Mouse (Mus musculus) kidney, postnatal 4 days (tissue): ENCODE measurements around the gene Rnf24.

Source experiments
- DNase-seq, 2 experiments: peaks; one replicate each; pipeline ENCODE4 v3.0.0; 2021; ENCODE audit warnings: mixed read lengths in 2 of 2

Rnf24 gene

DNA sequence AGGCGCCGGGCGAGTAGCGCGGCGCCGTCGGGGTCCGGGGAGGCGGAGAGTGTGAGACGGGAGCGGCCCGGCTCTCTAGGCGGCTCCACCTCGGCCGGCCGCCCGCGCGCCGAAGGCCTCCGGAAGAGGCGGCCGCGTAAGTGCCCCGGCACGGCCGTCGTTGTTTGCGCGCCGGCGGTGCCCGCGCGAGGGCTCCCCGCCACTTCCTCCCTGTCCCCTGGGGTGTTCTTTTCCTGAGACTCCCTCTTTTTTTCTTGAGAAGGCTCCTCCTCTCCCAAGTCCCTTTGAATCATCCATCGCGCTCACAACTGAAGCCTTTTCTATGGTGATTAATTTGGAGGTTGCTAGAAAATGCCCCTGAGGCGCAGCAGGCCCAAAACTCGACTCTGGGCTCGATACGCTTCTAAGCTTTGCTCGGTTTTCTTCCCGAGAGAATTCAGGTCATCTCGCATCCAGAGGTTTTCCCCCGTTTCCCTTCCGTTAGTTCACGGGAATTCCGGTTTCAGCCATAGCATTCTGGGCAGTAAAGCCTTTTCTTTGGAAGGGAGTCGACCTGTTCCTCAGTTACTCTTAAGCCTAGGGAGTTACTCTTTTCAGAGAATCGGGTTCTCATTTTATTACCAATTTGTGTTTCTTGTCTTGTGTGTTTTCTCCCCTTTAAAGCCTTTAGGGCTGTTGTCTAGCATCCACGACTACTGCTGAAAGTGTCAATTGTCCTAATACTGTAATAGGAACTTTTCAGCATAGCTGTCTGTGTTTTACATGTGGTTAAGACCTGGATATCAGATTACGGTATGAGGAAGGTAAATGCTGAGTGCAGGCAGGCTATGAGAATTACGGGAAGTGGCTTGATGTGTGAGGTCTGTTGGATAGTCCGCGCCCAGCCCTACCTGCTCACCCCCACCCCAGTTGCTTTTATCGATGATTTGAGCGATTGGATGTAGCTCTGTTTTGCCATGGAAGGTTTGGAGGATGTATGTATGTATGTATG lies 89.7 kb downstream of the Rnf24 start:
- DNase-seq: no peak

DNA sequence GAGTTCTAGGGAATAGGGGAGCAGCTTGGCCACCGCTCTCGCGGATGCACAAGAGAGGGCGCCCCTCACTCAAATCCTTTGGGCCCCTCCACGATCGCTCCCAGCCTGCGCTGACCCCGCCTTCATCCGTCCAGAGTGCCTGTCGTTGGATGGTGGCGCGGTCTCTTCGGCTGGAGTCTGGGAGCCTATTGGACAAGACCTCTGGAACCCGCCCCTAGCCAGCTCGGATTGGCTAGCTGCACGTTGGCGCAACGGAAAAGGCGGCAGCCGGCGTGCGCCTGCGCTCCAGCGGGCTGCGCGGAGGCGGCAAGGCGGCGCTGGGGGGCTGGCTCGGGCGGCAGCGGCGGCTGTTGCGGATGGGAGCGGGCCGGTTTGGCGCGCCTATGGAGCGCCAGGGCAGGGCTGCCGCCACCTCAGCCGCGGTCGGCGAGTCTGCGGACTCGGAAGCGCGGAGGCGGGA lies 90.4 kb downstream of the Rnf24 start, which contains the start of gene Pank2:
Pank2 (plus strand) TSS at position 283 of the 460 bp plus-strand sequence.
- peak; percentile 98 to 99 for DNase-seq

DNA sequence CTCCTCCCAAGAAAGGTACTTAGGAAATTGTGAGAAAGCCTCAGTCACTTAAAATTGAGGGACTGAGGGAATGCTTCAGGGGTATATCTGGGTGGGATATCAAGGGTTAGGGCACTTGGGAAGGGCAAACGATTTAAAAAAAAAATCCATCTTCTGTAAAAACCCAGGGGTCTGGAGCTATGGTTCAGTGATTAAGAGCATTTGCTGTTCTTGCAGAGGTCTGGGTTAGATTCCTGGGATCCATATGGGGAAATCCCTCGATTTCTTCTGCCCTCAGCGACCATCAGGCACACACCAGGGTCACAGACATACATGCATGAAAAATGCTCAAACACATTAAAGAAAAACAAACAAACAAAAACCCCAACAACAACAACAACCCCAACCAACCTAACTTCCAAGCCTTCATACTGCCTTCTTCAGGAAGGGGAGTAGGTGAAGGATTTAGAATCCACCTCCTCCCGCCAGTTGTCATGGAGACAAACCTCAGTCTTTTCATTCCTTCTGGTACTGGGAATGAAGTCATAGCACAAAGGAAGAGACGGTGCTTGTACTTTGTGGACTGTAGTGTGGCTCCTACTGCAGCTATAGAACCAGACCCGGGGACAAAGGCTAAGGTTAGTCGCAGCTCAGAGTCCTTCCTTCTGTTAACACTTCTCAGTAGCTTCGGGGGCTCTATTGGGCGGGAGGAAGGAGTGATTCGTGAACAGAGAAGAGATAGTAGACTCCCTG lies 91.0 kb downstream of the Rnf24 start:
- peak in 1 of 2 experiments; percentile 11 for DNase-seq

DNA sequence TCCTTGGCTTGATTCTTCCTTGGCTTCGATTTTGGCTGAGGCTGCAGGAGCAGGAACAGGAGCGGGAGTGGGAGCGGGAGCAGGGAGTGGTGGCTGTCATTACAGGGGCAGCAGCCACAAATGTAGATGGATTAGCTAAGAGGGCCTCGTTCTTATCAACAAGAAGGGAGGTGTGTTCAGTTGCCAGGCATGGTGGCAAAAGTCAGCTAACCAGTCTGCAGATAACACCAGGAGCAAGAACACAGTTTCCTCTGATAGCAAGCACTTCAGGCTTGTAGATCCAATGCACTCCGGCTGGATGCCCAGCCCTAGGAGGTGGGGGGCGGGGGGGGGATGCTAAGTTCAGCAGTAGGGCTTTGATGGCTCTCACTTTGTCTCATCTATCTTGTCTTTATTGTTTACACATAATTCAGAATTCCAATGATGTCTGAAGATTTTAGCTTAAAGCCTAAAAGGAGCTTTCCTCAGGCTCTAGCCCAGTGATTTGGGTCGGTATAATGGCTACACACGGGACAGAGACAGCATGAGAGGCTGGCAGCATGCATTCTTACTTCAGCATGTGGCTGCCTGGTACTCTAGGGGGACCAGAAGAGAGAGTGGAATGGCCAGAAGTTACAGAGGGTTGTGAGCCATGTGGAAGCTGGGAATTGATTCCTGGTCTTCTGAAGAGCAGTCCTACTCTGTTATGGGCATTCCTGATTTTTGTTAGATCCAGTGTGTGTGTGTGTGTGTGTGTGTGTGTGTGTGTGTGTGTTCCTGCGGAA lies 92.0 kb downstream of the Rnf24 start:
- DNase-seq: no peak

DNA sequence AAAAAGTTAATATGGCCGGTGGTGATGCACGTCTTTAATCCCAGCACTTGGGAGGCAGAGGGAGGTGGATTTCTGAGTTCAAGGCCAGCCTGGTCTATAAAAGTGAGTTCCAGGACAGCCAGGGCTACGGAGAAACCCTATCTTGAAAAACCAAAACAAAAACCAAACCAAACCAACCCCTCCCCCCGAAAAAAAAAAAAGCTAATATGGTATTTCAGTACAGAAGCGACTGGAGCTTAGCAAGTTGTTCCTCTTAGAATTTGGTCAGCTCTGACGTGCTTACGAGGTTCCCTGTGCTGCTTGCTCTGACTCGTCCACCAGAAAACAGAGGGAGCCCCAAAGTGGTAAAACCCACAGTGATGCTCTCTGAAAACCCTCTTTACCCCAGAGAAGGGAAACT lies 94.0 kb downstream of the Rnf24 start:
- no peak for DNase-seq

DNA sequence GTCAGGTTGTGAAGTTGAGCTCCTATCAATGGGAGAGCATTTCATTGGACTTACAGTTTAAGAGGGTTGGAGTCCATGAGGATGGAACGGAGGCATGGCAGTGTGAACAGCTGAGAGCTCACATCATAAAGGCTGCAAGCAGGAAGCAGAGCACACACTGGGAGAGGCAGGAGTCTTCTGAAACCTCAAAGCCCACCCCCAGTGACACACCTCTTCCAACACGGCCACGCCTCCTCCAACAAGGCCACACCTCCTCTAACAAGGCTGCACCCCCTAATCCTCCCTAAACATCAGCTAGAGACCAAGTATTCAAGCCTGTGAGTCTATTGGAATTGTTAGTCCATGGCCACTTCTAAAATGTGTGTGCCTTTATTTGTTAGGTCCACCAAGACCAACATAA lies 97.0 kb downstream of the Rnf24 start:
- DNase-seq: peak in 1 of 2 experiments; percentile 17

DNA sequence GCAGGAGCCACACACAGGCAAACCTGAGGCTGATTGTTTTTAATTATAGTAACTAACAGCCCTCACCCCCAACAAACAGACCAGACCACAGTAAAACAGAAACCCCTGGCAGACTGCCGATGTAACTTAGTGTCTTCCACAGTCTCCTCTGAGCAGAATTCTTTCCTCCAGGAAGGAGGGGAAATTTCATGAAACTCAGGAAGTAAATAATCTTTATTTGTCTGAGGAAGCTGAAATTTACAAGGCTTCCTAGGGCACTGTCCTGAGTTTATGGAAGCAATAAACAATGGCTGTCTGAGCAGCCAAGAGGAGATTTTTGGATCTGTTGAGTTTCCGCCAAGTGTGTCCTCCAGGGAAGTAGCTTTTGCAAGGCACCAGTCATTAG lies 98.4 kb downstream of the Rnf24 start:
- DNase-seq: peak; percentile 66 to 77

DNA sequence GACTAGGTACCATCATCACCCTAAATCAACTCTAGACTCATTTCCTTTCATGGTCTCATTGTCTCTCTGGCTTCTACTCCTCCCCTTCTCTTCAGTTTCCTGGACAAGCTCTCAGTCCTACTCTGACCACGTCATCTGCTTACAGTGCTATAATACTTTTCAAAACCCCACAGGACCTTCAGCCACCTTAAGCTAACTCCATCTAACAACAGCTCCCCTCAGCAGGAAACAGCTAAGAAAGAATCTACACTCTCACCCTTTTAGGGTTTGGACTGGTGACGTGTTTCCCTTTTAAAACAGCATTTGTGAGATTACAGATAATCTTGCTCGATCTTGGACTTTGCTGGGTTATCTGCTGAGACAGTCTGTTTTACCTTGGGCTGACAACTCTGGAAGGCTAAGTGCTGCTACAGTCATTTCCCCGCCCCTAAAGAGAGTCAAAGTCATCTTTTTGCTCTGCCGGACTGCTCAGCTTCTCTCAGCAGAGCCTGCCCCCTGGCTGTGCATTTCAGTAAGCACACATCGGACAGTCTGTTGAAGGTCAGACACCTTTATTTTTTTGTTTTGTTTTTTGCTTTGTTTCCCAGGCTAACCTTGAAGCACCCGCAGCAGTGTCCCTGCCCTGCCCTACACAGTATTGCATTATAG lies 98.9 kb downstream of the Rnf24 start:
- peak; percentile 81 to 89 for DNase-seq
